Mouse (Mus musculus) forebrain, embryonic 12.5 days (tissue): ENCODE results near the gene Emp2. TPM values are rescaled to one million over a fixed set of nuclear protein-coding genes. Genes with fewer than 3 reads are reported as not detected.

Source experiments
- ATAC-seq: fragments of 200-750 bp; cut with Nextera tagmentation; 2 replicates; pipeline ENCODE4 v1.8.0; 2017; ENCODE audit warnings: moderate TSS enrichment; ENCODE audit not compliant: low FRiP score
- H3K27ac ChIP-seq: fragments of 300-500 bp; sonication (generic); 2 replicates; pipeline ENCODE4 v1.5.1; 2016; ENCODE audit warnings: mild to moderate bottlenecking
- H3K27me3 ChIP-seq: fragments of 300-500 bp; sonication (generic); 2 replicates; pipeline ENCODE4 v1.6.1; 2016; ENCODE audit warnings: mild to moderate bottlenecking
- H3K36me3 ChIP-seq: fragments of 300-500 bp; sonication (generic); replicated peaks from 2 replicates; pipeline ENCODE4 v1.6.1; 2016; ENCODE audit warnings: mild to moderate bottlenecking
- H3K4me1 ChIP-seq: fragments of 300-500 bp; sonication (generic); 2 replicates; pipeline ENCODE4 v1.6.1; 2016
- H3K4me2 ChIP-seq: fragments of 300-500 bp; sonication (generic); 2 replicates; pipeline ENCODE4 v1.6.1; 2016; ENCODE audit warnings: mild to moderate bottlenecking, moderate library complexity
- H3K4me3 ChIP-seq: fragments of 300-500 bp; sonication (generic); replicated peaks from 2 replicates; pipeline ENCODE4 v1.5.1; 2016; ENCODE audit warnings: mild to moderate bottlenecking
- H3K9ac ChIP-seq: fragments of 300-500 bp; sonication (generic); 2 replicates; pipeline ENCODE4 v1.6.1; 2016; ENCODE audit warnings: mild to moderate bottlenecking
- H3K9me3 ChIP-seq: fragments of 300-500 bp; sonication (generic); 2 replicates; pipeline ENCODE4 v1.6.1; 2016
- WGBS: fragments of 180-500 bp; shearing (Covaris S2); methylation state at CpG from one replicate; pipeline ENCODE4 v1.1.7; 2016; 5-methylcytosine and 5-hydroxymethylcytosine counted together
- polyA plus RNA-seq: library from polyadenylated mRNA; unstranded; fragments of >200 nt; fragmentation: Nextera tagmentation; extraction: Ambion mirVana; gene quantifications from 2 replicates; pipeline ENCODE4 v1.2.1, GENCODE M21; 2016

Emp2 gene
- polyA plus RNA-seq = 2.6 and 3.6 TPM in 2 replicates

GRCm38 (mm10) chr16:10313646-10314088 is at the start of gene Emp2:
TSS of gene Emp2 (minus strand) at chr16:10313968.
- 1% methylated on average over 33 of the region's 40 CpGs for WGBS
- no peak within 1 kb of the TSS for H3K27ac ChIP-seq
- no peaks in the 10 kb centered on the region for H3K36me3 ChIP-seq
- H3K4me3 ChIP-seq = peak within 1 kb of the TSS; percentile 49
- no peaks in the 10 kb centered on the region for H3K9me3 ChIP-seq
- peak within 1 kb of the TSS; percentile 95 for H3K4me2 ChIP-seq
- ATAC-seq = peak; percentile 79
- peaks cover 12% of the 10 kb centered on the region for H3K4me1 ChIP-seq
- peaks cover 28% of the 10 kb centered on the region for H3K27me3 ChIP-seq
- H3K9ac ChIP-seq = peak within 1 kb of the TSS; percentile 63

GRCm38 (mm10) chr16:10363061-10363460 is 49.3 kb upstream of the Emp2 start:
- no peak for ATAC-seq
- peaks cover 6% of the 10 kb centered on the region; the same call in 1 of the 2 replicates for H3K4me1 ChIP-seq
- H3K27ac ChIP-seq = no peak overlapping the region
- no peaks in the 10 kb centered on the region for H3K36me3 ChIP-seq
- no peak overlapping the region for H3K9ac ChIP-seq
- no peak overlapping the region for H3K4me3 ChIP-seq
- WGBS = 67% methylated on average over 1 of the region's 1 CpGs
- H3K27me3 ChIP-seq = no peaks in the 10 kb centered on the region
- H3K9me3 ChIP-seq = no peaks in the 10 kb centered on the region
- H3K4me2 ChIP-seq = no peak overlapping the region

DNA sequence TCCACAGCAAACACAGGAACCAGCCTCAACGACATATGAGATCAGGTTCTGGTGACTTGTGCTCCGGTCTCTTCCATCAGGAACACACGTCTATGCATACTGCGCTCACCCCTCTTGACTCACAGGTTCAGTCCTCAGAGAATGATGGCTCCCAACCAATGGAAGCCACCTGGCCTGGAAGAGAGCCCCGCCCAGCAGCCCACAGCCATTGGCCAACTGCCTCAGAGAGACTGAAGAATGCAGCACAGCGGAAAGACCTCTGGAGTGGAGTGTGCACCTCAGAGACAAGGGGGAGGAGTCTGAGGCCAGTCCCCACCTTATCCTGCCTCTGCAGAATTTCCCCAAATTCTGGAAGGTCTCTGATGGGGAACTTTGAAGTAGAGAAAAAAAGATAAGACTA is 45.5 kb upstream of the Emp2 start:
- Histone ChIP-seq H3K4me3 (no peak overlapping the region), H3K4me2 (no peak overlapping the region), H3K27me3 (no peaks in the 10 kb centered on the region), H3K4me1 (peaks cover 7% of the 10 kb centered on the region; the same call in 1 of the 2 replicates), H3K36me3 (no peaks in the 10 kb centered on the region), H3K9ac (no peak overlapping the region), H3K27ac (no peak overlapping the region), H3K9me3 (no peaks in the 10 kb centered on the region)
- 94% methylated on average over 6 of the region's 6 CpGs for WGBS
- ATAC-seq = no peak

GRCm38 (mm10) chr16:10358010-10358934 is 44.5 kb upstream of the Emp2 start:
- Histone ChIP-seq H3K4me3 (peak overlapping the region; percentile 23), H3K36me3 (no peaks in the 10 kb centered on the region), H3K9ac (no peak overlapping the region), H3K27me3 (no peaks in the 10 kb centered on the region), H3K9me3 (no peaks in the 10 kb centered on the region), H3K4me2 (peak overlapping the region; percentile 51), H3K4me1 (peaks cover 7% of the 10 kb centered on the region; the same call in 1 of the 2 replicates), H3K27ac (no peak overlapping the region)
- peak; percentile 94 for ATAC-seq
- WGBS = 18% methylated on average over 30 of the region's 30 CpGs

- H3K9me3 ChIP-seq = no peaks in the 10 kb centered on the region
- H3K27ac ChIP-seq = no peak overlapping the region
- no peak overlapping the region for H3K4me3 ChIP-seq
- ATAC-seq = no peak
- H3K4me1 ChIP-seq = peaks cover 7% of the 10 kb centered on the region; the same call in 1 of the 2 replicates
- H3K9ac ChIP-seq = no peak overlapping the region
- H3K36me3 ChIP-seq = no peaks in the 10 kb centered on the region
- no peaks in the 10 kb centered on the region for H3K27me3 ChIP-seq
- no peak overlapping the region for H3K4me2 ChIP-seq
Observed at GRCm38 (mm10) chr16:10355004-10355403, 41.2 kb upstream of the Emp2 start.

GRCm38 (mm10) chr16:10351050-10351636 is 37.4 kb upstream of the Emp2 start:
- Histone ChIP-seq H3K9me3 (no peaks in the 10 kb centered on the region), H3K9ac (no peak overlapping the region), H3K27me3 (no peaks in the 10 kb centered on the region), H3K4me3 (no peak overlapping the region), H3K4me2 (no peak overlapping the region), H3K36me3 (no peaks in the 10 kb centered on the region), H3K4me1 (no peaks in the 10 kb centered on the region), H3K27ac (no peak overlapping the region)
- 67% methylated on average over 9 of the region's 9 CpGs for WGBS
- ATAC-seq = no peak

- no peak for ATAC-seq
- Histone ChIP-seq H3K27me3 (no peaks in the 10 kb centered on the region), H3K4me1 (no peaks in the 10 kb centered on the region), H3K9me3 (no peaks in the 10 kb centered on the region), H3K4me3 (no peak overlapping the region), H3K9ac (no peak overlapping the region), H3K36me3 (no peaks in the 10 kb centered on the region), H3K4me2 (no peak overlapping the region), H3K27ac (no peak overlapping the region)
- WGBS = 81% methylated on average over 9 of the region's 10 CpGs
Observed at GRCm38 (mm10) chr16:10349876-10350275, 36.1 kb upstream of the Emp2 start.

DNA sequence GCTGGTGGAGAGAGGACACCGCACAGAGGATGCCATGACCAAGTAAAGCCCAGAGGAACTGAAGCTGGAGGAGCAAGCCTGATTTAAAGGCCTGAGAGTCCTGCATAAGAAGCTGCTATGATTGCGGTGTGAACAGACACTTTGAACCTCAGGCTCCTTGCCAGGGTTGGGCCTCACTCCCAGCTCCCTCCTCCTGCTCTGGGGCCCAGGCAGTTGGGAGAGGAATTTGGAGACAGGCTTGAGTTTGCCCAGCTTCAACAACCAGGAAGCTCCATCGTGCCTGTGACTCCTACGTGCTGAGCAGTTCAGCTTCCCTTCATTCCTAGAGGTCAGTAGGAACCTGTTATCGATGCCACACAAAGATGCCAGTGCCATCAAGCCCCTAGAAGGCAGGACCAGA is 35.7 kb upstream of the Emp2 start:
- 76% methylated on average over 5 of the region's 5 CpGs for WGBS
- H3K9ac ChIP-seq = no peak overlapping the region
- no peak for ATAC-seq
- no peak overlapping the region for H3K4me3 ChIP-seq
- no peak overlapping the region for H3K27ac ChIP-seq
- no peak overlapping the region for H3K4me2 ChIP-seq
- no peaks in the 10 kb centered on the region for H3K27me3 ChIP-seq
- H3K9me3 ChIP-seq = no peaks in the 10 kb centered on the region
- H3K4me1 ChIP-seq = 0 out of 2 replicates have a peak, but pooled peaks cover 3% of the 10 kb centered on the region
- no peaks in the 10 kb centered on the region for H3K36me3 ChIP-seq

DNA sequence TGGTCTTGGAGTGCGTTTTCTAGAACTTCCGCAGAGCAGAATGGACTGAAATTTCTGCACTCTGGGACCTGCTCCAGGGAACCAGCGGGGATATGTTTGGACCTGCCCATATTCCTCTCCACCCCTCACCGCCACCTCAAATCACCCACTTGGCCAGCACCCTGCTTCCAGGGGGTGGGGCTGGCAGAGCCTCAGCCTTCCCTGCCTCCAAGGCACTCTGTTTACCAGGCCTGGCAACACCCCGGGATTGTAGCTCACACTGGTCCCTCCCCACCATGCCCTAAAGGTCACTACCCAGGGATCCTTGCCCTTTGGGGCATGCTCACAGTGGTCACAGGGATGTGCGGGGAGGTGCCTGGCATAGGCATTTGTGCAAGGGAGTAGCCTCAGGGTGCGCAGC is 33.8 kb upstream of the Emp2 start:
- Histone ChIP-seq H3K4me1 (peaks cover 5% of the 10 kb centered on the region), H3K36me3 (no peaks in the 10 kb centered on the region), H3K4me3 (no peak overlapping the region), H3K27ac (no peak overlapping the region), H3K9me3 (no peaks in the 10 kb centered on the region), H3K9ac (no peak overlapping the region), H3K27me3 (no peaks in the 10 kb centered on the region), H3K4me2 (no peak overlapping the region)
- 91% methylated on average over 7 of the region's 7 CpGs for WGBS
- no peak for ATAC-seq

DNA sequence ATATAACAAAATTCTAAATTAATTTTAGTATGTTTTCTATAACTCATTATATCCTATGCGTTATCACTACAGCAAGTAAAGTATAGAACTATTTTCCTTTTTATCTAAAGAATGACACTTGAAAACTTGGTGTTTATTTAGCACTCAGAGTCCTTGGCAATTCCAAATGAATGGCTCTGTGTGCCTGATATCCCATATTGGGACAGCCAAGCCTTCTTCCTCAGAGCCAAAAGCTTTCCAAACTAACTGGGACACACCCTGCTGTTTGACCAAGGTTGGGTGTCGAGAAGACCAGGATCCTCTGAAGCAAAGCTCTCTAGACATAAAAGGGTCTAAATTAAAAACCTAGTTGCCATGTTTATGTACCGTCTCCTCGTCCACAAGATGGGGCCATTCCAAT is 27.3 kb upstream of the Emp2 start:
- H3K27ac ChIP-seq = no peak overlapping the region
- H3K4me2 ChIP-seq = no peak overlapping the region
- H3K4me3 ChIP-seq = no peak overlapping the region
- peaks cover 7% of the 10 kb centered on the region for H3K4me1 ChIP-seq
- no peak overlapping the region for H3K9ac ChIP-seq
- no peaks in the 10 kb centered on the region for H3K27me3 ChIP-seq
- ATAC-seq = no peak
- 78% methylated on average over 4 of the region's 4 CpGs for WGBS
- H3K9me3 ChIP-seq = no peaks in the 10 kb centered on the region
- H3K36me3 ChIP-seq = no peaks in the 10 kb centered on the region

GRCm38 (mm10) chr16:10339930-10340329 is 26.2 kb upstream of the Emp2 start:
- Histone ChIP-seq H3K27me3 (no peaks in the 10 kb centered on the region), H3K4me2 (no peak overlapping the region), H3K4me1 (peaks cover 7% of the 10 kb centered on the region), H3K4me3 (no peak overlapping the region), H3K9ac (no peak overlapping the region), H3K36me3 (no peaks in the 10 kb centered on the region), H3K9me3 (no peaks in the 10 kb centered on the region), H3K27ac (no peak overlapping the region)
- WGBS = 91% methylated on average over 10 of the region's 10 CpGs
- no peak for ATAC-seq

DNA sequence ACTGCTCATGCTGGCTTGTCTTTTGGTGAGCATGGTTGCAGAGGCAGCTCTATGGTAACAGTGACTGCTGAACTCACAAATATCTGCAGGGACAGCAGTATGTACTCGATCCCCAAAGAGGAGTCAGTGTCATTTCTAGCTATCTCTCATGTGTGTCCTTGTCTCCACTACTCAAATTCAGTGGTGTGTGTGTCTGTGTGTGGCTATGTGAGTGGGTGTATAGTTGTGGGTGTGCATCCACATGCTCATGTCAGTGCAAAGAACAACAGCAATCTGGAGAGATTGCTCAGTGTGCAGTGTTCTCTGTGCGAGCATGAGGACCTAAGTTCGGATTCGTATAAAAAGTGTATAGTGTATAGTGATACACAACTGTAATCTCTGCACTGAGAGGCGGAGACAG is 24.8 kb upstream of the Emp2 start:
- no peak overlapping the region for H3K27ac ChIP-seq
- H3K9ac ChIP-seq = no peak overlapping the region
- 95% methylated on average over 5 of the region's 5 CpGs for WGBS
- no peak overlapping the region for H3K4me3 ChIP-seq
- H3K4me2 ChIP-seq = no peak overlapping the region
- no peaks in the 10 kb centered on the region for H3K36me3 ChIP-seq
- no peaks in the 10 kb centered on the region for H3K9me3 ChIP-seq
- peaks cover 4% of the 10 kb centered on the region for H3K4me1 ChIP-seq
- no peaks in the 10 kb centered on the region for H3K27me3 ChIP-seq
- no peak for ATAC-seq
